Mouse (Mus musculus) Muller cell, postnatal 12 days (primary cell): ENCODE measurements around the gene Reln.

ENCODE experiments used
- DNase-seq: peaks from one replicate; pipeline ENCODE4 v3.0.0-alpha.2; 2015; ENCODE audit errors: inconsistent ontology term

Gene Reln

GRCm38 (mm10) chr5:22118456-22118855, 226.0 kb downstream of the Reln start:
- peak; percentile 83 for DNase-seq

GRCm38 (mm10) chr5:22116922-22117321, 227.6 kb downstream of the Reln start:
- DNase-seq = no peak

- DNase-seq = no peak
Measured at GRCm38 (mm10) chr5:22106811-22107485, 237.6 kb downstream of the Reln start.

GRCm38 (mm10) chr5:22094984-22095383, 249.5 kb downstream of the Reln start:
- no peak for DNase-seq

- DNase-seq = no peak
Measured at GRCm38 (mm10) chr5:22094043-22094442, 250.5 kb downstream of the Reln start.

GRCm38 (mm10) chr5:22093157-22093865, 251.2 kb downstream of the Reln start:
- no peak for DNase-seq

- no peak for DNase-seq
Measured at GRCm38 (mm10) chr5:22080468-22080986, 264.0 kb downstream of the Reln start.

GRCm38 (mm10) chr5:22074971-22075370, 269.5 kb downstream of the Reln start:
- no peak for DNase-seq

- DNase-seq = no peak
Measured at GRCm38 (mm10) chr5:22072591-22072990, 271.9 kb downstream of the Reln start.

- no peak for DNase-seq
Measured at GRCm38 (mm10) chr5:22059251-22059650, 285.3 kb downstream of the Reln start.

- DNase-seq = peak; percentile 12
Measured at GRCm38 (mm10) chr5:22041825-22042224, 302.7 kb downstream of the Reln start.

- no peak for DNase-seq
Measured at GRCm38 (mm10) chr5:22039375-22040149, 304.9 kb downstream of the Reln start.

- DNase-seq = no peak
Measured at GRCm38 (mm10) chr5:22035201-22035600, 309.3 kb downstream of the Reln start.

- DNase-seq = peak; percentile 4
Measured at GRCm38 (mm10) chr5:22033039-22033438, 311.5 kb downstream of the Reln start.

- DNase-seq = peak; percentile 75
Measured at GRCm38 (mm10) chr5:22031653-22032052, 312.8 kb downstream of the Reln start.

- no peak for DNase-seq
Measured at GRCm38 (mm10) chr5:22028379-22028778, 316.1 kb downstream of the Reln start.

GRCm38 (mm10) chr5:22027240-22027875, 317.1 kb downstream of the Reln start:
- no peak for DNase-seq

GRCm38 (mm10) chr5:22025746-22026145, 318.8 kb downstream of the Reln start:
- DNase-seq = peak; percentile 30

GRCm38 (mm10) chr5:22024108-22024507, 320.4 kb downstream of the Reln start:
- DNase-seq = no peak

GRCm38 (mm10) chr5:22017896-22018295, 326.6 kb downstream of the Reln start:
- DNase-seq = no peak

GRCm38 (mm10) chr5:22014459-22014858, 330.0 kb downstream of the Reln start:
- no peak for DNase-seq

GRCm38 (mm10) chr5:22009142-22009541, 335.4 kb downstream of the Reln start:
- DNase-seq = no peak
